Mouse (Mus musculus): ENCODE results near the gene Tmem210. TPM values are rescaled to one million over a fixed set of nuclear protein-coding genes. Genes with fewer than 3 reads are reported as not detected.

Gene Tmem210
- 0.34 TPM in 1 of 2 replicates, not detected in the other for polyA plus RNA-seq (2015; fragmentation: Nextera tagmentation; extraction: Ambion mirVana)

DNA sequence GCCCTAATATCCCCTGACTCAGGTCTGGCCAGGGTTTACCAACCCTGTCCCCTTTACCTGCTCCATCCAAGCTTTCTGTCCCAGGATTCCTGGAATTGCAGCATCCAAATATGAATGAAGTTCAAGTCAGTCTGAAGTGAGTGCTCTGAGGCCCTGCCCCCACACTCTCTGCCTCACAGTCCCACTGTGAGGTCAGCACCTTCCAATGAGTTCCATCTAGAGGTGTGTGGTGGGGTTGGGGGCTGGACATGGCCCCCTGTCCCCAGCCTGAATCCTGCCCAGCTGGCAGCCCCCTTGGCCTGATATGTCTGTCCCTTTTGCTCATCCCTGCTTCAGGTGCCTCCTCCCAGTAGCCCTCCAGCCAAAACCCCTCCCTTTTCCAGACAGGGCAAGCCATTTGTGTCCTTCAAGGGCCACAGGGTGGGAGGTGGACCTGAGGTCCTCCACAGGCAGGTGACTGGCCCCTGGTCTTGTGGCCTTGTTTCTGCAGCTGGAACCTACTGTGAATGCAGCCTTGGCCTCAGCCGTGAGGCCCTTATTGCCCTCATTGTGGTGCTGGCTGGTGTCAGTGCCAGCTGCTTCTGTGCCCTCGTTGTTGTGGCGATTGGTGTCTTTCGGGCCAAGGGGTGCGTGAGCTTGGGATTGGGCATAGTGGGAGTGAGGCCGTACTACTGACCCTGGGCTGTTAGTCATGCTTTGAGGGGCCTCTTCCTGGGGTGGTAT, at the start of gene Tmem210:
TSS of gene Tmem210 (plus strand) at position 219 of the 723 bp plus-strand sequence.

DNA sequence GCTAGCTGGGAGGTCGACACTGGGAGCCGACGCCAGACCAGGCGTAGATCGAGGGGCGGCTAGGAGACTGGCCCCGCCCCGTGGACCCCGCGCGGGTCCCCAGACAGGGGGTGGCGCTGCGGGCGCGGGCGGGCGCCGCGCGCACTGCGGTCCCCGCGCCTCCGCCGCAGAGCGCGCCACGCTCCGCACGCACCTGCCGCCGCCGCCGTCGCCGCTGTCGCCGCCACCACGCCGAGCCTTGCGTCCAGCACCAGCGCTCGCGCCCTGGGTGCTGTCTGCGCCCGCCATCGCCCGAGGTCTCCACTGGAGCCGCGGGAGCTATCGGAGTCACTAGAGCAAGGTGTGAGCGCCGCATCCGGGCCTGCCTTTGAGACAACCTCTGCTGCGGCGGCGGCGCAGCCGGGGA, 45.8 kb upstream of the Tmem210 start, which contains the start of the genes Rnf208 and Cysrt1:
TSS of gene Rnf208 (plus strand) at position 155 of the 406 bp plus-strand sequence.
TSS of gene Cysrt1 (minus strand) at position 352 of the 406 bp plus-strand sequence.

DNA sequence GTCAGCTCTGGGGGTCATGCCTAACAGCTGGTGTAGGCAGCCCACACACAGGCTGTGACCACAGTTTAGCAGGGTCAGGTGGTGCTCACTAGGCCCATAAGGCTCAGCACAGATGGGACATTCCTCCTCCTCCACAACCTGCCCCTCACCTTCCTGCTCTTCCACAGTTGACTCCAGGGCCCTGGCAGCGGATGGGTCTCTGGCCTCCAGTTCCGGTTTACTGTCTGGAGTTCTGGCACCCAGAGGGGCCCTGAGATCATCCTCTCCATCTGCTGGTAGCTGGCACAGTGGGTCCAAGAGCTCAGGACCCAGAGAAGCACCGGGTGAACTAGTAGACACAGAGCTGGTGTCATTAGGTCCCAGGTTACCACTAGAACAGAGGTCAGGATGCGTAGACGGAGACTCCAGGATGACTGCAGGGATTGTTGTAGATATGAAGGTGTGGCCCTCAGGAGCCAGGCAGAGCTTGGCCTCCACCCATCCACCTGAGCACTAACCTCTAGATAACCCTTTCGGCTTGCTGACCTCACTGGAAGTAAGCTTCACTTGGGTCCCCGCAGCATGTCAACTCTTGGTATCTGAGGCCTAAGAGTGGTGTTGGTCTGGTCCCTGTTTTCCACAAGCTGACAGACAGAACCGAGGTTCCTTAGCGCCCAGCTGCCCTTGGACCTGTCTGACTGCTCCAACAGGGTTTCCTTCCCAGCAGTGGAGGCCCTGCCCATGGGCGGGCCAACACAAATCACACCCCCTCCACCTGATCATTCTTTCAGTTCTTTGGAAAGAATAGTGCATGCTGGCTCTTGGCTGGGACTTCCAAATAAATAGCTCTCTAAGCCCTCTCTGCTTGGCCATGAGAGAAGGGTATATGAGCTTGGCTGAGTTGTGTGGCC, 41.5 kb upstream of the Tmem210 start, which contains the start of gene AL732309.1:
TSS of gene AL732309.1 (minus strand) at position 681 of the 890 bp plus-strand sequence.

DNA sequence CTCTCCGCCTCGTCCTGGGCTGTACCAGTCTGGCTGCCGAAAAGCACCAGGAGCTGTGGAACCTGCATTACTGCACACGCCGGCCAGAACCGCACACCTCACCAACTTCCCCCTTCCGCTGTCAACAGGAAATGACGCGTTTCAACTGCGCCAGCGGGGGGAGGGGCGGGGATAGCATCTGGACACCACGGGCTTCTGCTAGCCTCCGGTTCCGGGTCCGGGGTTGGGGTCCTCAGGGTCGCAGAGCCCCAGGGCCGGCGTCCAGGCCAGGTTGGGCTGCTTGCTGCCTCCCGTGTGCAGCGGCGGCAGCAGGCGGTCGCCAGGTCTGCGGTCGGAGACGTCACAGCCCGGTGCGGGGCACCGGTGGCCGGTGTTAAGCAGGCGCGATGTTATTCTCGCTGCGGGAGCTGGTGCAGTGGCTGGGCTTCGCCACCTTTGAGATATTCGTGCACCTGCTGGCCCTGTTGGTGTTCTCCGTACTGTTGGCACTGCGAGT, 32.6 kb upstream of the Tmem210 start, which contains the start of gene Tmem203:
TSS of gene Tmem203 (plus strand) at position 156 of the 496 bp plus-strand sequence.

DNA sequence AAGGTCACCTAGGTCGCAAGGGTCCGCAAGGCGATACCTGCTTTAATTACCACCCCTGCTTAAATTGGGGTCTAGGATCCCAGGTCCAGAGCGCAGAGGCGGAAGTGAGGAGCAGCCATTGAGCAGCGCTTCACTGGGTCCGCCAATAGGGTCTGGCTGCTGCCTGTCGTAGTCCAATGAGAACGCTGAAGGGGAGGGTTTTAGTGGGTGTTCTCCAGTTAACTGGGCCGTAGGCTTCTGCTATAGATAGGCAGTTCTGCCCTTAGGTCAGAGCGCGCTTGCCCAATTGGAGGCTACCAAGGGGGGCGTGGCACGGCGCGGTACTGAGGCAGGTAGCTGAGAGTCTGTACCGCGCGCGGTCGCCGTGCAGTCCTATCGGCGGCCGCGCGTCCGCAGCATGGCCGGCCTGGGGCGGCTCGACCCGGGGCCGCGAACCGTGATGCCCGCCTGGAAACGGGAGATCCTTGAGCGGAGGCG, 25.6 kb upstream of the Tmem210 start, which contains the start of gene Tprn:
TSS of gene Tprn (plus strand) at position 328 of the 477 bp plus-strand sequence.

DNA sequence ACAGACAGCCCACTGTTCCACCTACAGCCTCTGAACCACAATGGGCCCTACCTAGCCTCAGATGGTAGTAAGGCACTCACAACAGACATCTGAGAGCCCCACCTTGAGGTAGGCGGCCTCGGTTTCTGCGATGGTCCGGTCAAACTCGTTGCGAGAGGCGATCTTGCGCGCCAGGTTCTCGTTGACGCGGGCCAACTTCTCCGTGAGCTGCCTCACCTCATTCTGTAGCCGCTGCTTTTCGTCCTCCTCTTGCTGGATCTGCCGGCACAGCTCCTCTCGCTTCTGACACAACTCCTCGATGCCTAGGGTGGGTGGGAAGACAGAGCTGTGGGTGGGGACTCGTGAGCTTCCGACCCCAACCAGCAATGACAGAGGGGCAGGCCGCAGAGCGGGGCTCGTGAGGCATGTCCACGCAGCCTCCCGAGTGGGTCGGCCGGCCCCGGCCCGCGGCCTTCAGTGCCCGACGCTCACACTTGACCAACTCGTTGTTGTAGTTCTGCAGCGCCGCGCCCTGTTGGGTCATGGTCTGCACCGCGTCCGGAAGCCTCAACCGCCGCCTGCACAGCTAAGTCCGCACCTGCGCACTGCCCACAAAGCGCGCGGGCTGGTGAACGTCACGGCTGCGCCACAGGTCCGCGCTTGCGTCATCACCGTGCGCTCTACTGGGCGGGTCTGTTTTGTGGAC, 16.0 kb upstream of the Tmem210 start, which contains the start of the genes Ssna1 and Anapc2:
TSS of gene Ssna1 (minus strand) at position 612 of the 685 bp plus-strand sequence.
TSS of gene Anapc2 (plus strand) at position 652 of the 685 bp plus-strand sequence.

DNA sequence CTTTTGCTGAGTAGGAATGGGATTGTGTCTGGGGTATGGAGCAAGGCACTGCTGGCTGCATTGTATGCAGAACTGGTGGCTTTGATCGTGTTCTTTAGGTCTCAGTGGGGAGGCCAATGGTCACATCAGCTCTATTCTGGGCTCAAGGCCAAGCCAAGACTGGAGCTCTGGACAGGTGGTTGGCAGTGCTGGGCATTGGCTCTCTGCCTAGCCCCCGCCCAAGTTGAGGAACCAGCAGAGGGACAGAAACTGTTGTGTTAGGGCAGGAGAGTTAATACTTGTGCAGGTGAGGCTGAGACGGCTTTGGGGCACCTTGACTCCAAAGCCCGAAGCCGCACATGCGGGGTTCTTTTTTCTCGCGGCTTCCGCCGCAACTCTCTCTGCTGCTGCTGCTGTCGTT, 1.7 kb downstream of the Tmem210 start, which contains the start of gene Lrrc26:
TSS of gene Lrrc26 (plus strand) at position 265 of the 400 bp plus-strand sequence.

DNA sequence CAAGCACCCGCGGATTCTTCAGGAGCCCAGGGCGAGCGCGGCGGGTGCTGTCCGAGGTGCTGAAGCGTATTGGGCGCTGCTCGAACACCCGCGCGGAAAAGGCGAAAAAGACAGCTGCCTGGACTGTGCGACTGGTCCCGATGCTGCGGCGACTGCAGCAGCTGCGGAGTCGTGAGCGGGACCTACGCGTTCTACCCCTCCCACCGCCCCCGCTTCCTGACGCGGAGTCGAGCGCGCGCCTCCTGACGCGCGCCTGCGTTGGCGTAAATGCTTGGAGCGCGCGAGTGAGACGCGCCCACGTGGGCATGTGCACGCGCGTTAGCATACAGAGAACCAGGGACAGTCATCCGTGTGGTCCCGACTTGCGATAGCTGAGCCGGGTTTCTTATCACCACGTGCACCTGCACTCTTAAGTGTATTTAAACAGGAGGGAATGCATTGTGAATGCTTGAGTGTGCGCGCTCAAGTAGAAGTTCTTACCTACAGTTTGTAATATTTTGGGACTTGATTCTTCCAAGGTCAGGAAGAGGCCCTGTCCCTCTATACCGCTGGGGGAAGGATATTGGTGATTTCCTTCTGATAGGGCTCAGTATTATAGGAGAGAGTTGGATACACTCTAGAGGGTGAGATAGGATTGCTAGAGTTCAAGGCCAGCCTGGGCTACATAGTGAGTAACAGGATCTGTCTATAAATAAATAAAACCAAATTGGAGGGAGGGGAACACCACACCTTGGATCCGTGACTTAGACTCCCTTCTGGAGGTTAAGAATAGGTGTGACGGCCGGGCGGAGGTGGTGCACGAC, 31.2 kb downstream of the Tmem210 start, which contains the start of gene Grin1:
TSS of gene Grin1 (minus strand) at position 217 of the 803 bp plus-strand sequence.

DNA sequence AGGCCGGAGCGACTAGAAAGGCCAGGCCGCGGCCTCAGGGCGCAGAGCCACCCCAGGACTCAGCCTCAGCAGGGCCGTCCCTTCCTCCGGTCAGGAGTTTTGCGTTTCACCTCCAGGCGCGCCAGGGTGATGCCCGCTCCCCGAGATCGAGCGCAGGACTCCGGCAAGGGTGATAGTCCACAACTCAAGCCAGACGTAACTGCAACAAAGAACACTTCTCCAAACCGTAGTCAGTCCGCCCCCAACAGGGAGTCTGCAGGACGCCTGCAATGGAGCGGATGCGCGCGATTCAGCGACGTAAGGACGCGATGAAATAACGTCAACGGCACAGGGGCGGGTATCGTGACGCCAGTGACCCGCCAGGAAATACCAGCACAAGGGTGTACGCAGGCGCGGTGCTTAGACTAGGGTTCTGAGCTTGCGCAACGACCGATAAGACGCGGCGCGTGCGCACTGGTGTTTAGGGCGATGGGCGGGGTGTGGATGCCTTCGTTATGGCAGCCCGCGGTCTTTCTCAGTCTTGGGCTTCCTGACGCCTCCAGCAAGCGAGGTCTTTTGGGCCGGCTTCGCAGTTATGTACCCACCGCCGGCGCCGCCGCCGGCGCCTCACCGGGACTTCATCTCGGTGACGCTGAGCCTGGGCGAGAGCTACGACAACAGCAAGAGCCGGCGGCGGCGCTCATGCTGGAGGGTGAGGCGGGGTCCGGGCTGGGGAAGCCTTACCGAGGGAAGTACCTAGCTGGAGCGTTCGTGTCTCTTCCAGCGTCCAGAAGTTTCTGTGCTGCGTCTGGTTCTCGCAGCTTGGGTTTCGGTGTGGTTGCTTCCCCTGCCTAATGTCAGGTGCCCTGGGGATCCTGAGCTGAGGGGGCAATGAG, 44.6 kb downstream of the Tmem210 start, which contains the start of gene Man1b1:
TSS of gene Man1b1 (plus strand) at position 53 of the 875 bp plus-strand sequence.

Other genes starting within 250 kb of the Tmem210 start
- gene Nsmf, start 233.8 kb upstream of the Tmem210 start, polyA plus RNA-seq (2015; fragmentation: Nextera tagmentation; extraction: Ambion mirVana): 160 and 185 TPM in 2 replicates
- not detected in 2 replicates for gene Entpd8, start 207.8 kb upstream of the Tmem210 start, polyA plus RNA-seq (2015; fragmentation: Nextera tagmentation; extraction: Ambion mirVana)
- not detected in 2 replicates for gene Noxa1, start 193.0 kb upstream of the Tmem210 start, polyA plus RNA-seq (2015; fragmentation: Nextera tagmentation; extraction: Ambion mirVana)
- gene Nrarp, start 107.4 kb upstream of the Tmem210 start, polyA plus RNA-seq (2015; fragmentation: Nextera tagmentation; extraction: Ambion mirVana): 15.8 TPM in 2 replicates
- gene Tor4a, start 91.3 kb upstream of the Tmem210 start, polyA plus RNA-seq (2015; fragmentation: Nextera tagmentation; extraction: Ambion mirVana): 1.7 and 2.2 TPM in 2 replicates
- gene Nelfb, start 76.7 kb upstream of the Tmem210 start, polyA plus RNA-seq (2015; fragmentation: Nextera tagmentation; extraction: Ambion mirVana): 73.6 and 78.9 TPM in 2 replicates
- gene Stpg3, start 73.5 kb upstream of the Tmem210 start, polyA plus RNA-seq (2015; fragmentation: Nextera tagmentation; extraction: Ambion mirVana): 0.12 TPM in 1 of 2 replicates, not detected in the other
- 0.53 TPM in 1 of 2 replicates, not detected in the other for gene Fam166a, start 69.4 kb upstream of the Tmem210 start, polyA plus RNA-seq (2015; fragmentation: Nextera tagmentation; extraction: Ambion mirVana)
- gene Tubb4b, start 63.4 kb upstream of the Tmem210 start, polyA plus RNA-seq (2015; fragmentation: Nextera tagmentation; extraction: Ambion mirVana): 538 and 555 TPM in 2 replicates
- gene Slc34a3, start 53.8 kb upstream of the Tmem210 start, polyA plus RNA-seq (2015; fragmentation: Nextera tagmentation; extraction: Ambion mirVana): not detected in 2 replicates
- not detected in 2 replicates for gene Rnf224, start 51.4 kb upstream of the Tmem210 start, polyA plus RNA-seq (2015; fragmentation: Nextera tagmentation; extraction: Ambion mirVana)
- 233 and 275 TPM in 2 replicates for gene Rnf208, start 45.9 kb upstream of the Tmem210 start, polyA plus RNA-seq (2015; fragmentation: Nextera tagmentation; extraction: Ambion mirVana)
- gene Cysrt1, start 45.7 kb upstream of the Tmem210 start, polyA plus RNA-seq (2015; fragmentation: Nextera tagmentation; extraction: Ambion mirVana): 0.18 TPM in 1 of 2 replicates, not detected in the other
- 2.6 and 3.2 TPM in 2 replicates for gene AL732309.1, start 41.3 kb upstream of the Tmem210 start, polyA plus RNA-seq (2015; fragmentation: Nextera tagmentation; extraction: Ambion mirVana)
- 23.8 and 25.9 TPM in 2 replicates for gene Tmem203, start 32.7 kb upstream of the Tmem210 start, polyA plus RNA-seq (2015; fragmentation: Nextera tagmentation; extraction: Ambion mirVana)
- gene Tprn, start 25.5 kb upstream of the Tmem210 start, polyA plus RNA-seq (2015; fragmentation: Nextera tagmentation; extraction: Ambion mirVana): 15.4 and 16.4 TPM in 2 replicates
- gene Ssna1, start 15.7 kb upstream of the Tmem210 start, polyA plus RNA-seq (2015; fragmentation: Nextera tagmentation; extraction: Ambion mirVana): 166 and 169 TPM in 2 replicates
- gene Anapc2, start 15.7 kb upstream of the Tmem210 start, polyA plus RNA-seq (2015; fragmentation: Nextera tagmentation; extraction: Ambion mirVana): 86.3 and 90.8 TPM in 2 replicates
- gene Lrrc26, start 1.8 kb downstream of the Tmem210 start, polyA plus RNA-seq (2015; fragmentation: Nextera tagmentation; extraction: Ambion mirVana): 0.13 and 0.38 TPM in 2 replicates
- 89.6 and 112 TPM in 2 replicates for gene Grin1, start 31.0 kb downstream of the Tmem210 start, polyA plus RNA-seq (2015; fragmentation: Nextera tagmentation; extraction: Ambion mirVana)
- gene Man1b1, start 44.2 kb downstream of the Tmem210 start, polyA plus RNA-seq (2015; fragmentation: Nextera tagmentation; extraction: Ambion mirVana): 46.6 and 48.4 TPM in 2 replicates
- 20.6 and 20.9 TPM in 2 replicates for gene Dpp7, start 68.2 kb downstream of the Tmem210 start, polyA plus RNA-seq (2015; fragmentation: Nextera tagmentation; extraction: Ambion mirVana)
- 19.7 and 22.7 TPM in 2 replicates for gene Uap1l1, start 77.5 kb downstream of the Tmem210 start, polyA plus RNA-seq (2015; fragmentation: Nextera tagmentation; extraction: Ambion mirVana)
- 16.8 and 18.2 TPM in 2 replicates for gene Sapcd2, start 84.2 kb downstream of the Tmem210 start, polyA plus RNA-seq (2015; fragmentation: Nextera tagmentation; extraction: Ambion mirVana)
- 15.6 and 17.4 TPM in 2 replicates for gene Entpd2, start 107.7 kb downstream of the Tmem210 start, polyA plus RNA-seq (2015; fragmentation: Nextera tagmentation; extraction: Ambion mirVana)
- 405 and 457 TPM in 2 replicates for gene Npdc1, start 111.2 kb downstream of the Tmem210 start, polyA plus RNA-seq (2015; fragmentation: Nextera tagmentation; extraction: Ambion mirVana)
- gene Fut7, start 135.1 kb downstream of the Tmem210 start, polyA plus RNA-seq (2015; fragmentation: Nextera tagmentation; extraction: Ambion mirVana): 0.30 and 0.41 TPM in 2 replicates
- 11.5 and 17.0 TPM in 2 replicates for gene Abca2, start 140.6 kb downstream of the Tmem210 start, polyA plus RNA-seq (2015; fragmentation: Nextera tagmentation; extraction: Ambion mirVana)
- gene Clic3, start 168.7 kb downstream of the Tmem210 start, polyA plus RNA-seq (2015; fragmentation: Nextera tagmentation; extraction: Ambion mirVana): 1.3 and 1.8 TPM in 2 replicates
- gene Paxx, start 172.9 kb downstream of the Tmem210 start, polyA plus RNA-seq (2015; fragmentation: Nextera tagmentation; extraction: Ambion mirVana): 131 and 140 TPM in 2 replicates
- gene Ptgds, start 181.9 kb downstream of the Tmem210 start, polyA plus RNA-seq (2015; fragmentation: Nextera tagmentation; extraction: Ambion mirVana): 1,109 and 2,669 TPM in 2 replicates
- not detected in 2 replicates for gene Lcn12, start 205.8 kb downstream of the Tmem210 start, polyA plus RNA-seq (2015; fragmentation: Nextera tagmentation; extraction: Ambion mirVana)
- gene Fbxw5, start 212.6 kb downstream of the Tmem210 start, polyA plus RNA-seq (2015; fragmentation: Nextera tagmentation; extraction: Ambion mirVana): 103 and 115 TPM in 2 replicates
- gene C8g, start 213.6 kb downstream of the Tmem210 start, polyA plus RNA-seq (2015; fragmentation: Nextera tagmentation; extraction: Ambion mirVana): 6.2 TPM in 2 replicates